Mouse (Mus musculus) CH12.LX (cell line): ENCODE results near the gene Olfr178.

Source experiments
- BHLHE40 ChIP-seq: IDR thresholded peaks from 2 replicates; pipeline ENCODE4 v1.6.1; 2011; ENCODE audit warnings: mild to moderate bottlenecking, low read depth, low read length, improper control_type of control experiment
- CHD1 ChIP-seq: IDR thresholded peaks from 2 replicates; pipeline ENCODE4 v1.6.1; 2012; ENCODE audit warnings: low read depth, low read length, improper control_type of control experiment, inconsistent platforms
- CTCF ChIP-seq, 2 experiments: IDR thresholded peaks in 1 of 2; conservative IDR thresholded peaks in 1 of 2; 2 replicates each; pipeline ENCODE4 v1.5.1; 2011 to 2012; ENCODE audit warnings: low read depth in 2 of 2, low read length in 2 of 2, improper control_type of control experiment in 1 of 2, inconsistent platforms in 1 of 2, mild to moderate bottlenecking in 1 of 2, moderate library complexity in 1 of 2
- GABPA ChIP-seq: IDR thresholded peaks from 2 replicates; pipeline ENCODE4 v1.6.1; 2012; ENCODE audit warnings: low read depth, low read length, improper control_type of control experiment, inconsistent platforms; ENCODE audit not compliant: insufficient replicate concordance
- JUND ChIP-seq: conservative IDR thresholded peaks from 2 replicates; pipeline ENCODE4 v1.6.1; 2011; ENCODE audit warnings: low read depth, low read length, improper control_type of control experiment
- KAT2A ChIP-seq: IDR thresholded peaks from 2 replicates; pipeline ENCODE4 v1.6.1; 2012; ENCODE audit warnings: low read length, improper control_type of control experiment, inconsistent platforms; ENCODE audit not compliant: insufficient replicate concordance
- NELFE ChIP-seq: IDR thresholded peaks from 2 replicates; pipeline ENCODE4 v1.6.1; 2011; ENCODE audit warnings: low read depth, low read length, improper control_type of control experiment
- POLR2A ChIP-seq: IDR thresholded peaks from 2 replicates; pipeline ENCODE4 v1.6.1; 2011; ENCODE audit warnings: low read depth, mild to moderate bottlenecking, improper control_type of control experiment, low read length
- SIN3A ChIP-seq: IDR thresholded peaks from 2 replicates; pipeline ENCODE4 v1.6.1; 2012; ENCODE audit warnings: low read length, improper control_type of control experiment, inconsistent platforms
- SMC3 ChIP-seq: IDR thresholded peaks from 2 replicates; pipeline ENCODE4 v1.6.1; 2011; ENCODE audit warnings: low read depth, low read length, improper control_type of control experiment
- TBP ChIP-seq: conservative IDR thresholded peaks from 2 replicates; pipeline ENCODE4 v1.6.1; 2011; ENCODE audit warnings: low read depth, low read length, improper control_type of control experiment
- ZKSCAN1 ChIP-seq: IDR thresholded peaks from 2 replicates; pipeline ENCODE4 v1.6.1; 2012; ENCODE audit warnings: low read depth, inconsistent platforms, low read length, improper control_type of control experiment, borderline replicate concordance

DNA sequence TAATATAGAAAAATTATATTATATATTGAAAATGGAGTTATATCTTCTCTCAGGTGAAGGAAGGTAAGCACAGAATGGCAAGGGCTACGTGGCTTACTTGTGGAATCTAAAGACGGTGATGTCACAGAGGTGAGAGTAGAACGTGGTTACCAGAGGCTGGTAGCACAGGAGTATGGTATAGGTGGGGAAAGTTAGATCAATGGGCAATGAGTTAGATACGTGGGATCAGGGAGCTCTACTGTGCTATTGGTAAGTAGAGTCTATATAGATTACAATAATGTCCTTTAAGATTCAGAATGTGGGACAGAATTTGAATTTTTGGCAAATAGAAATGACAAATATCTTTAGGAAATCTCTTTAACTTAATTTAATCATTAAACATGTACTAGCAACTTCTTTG lies 37.4 kb upstream of the Olfr178 start, which contains the start of gene Olfr180:
- TF ChIP-seq NELFE: no peak
- no peak for TF ChIP-seq ZKSCAN1
- no peak for TF ChIP-seq GABPA
- no peak for TF ChIP-seq POLR2A
- no peak for TF ChIP-seq KAT2A
- no peak for TF ChIP-seq CTCF (conservative IDR thresholded peaks at IDR 0.05 in 1 of 2, IDR thresholded peaks at IDR 0.05 in 1 of 2; ENCODE audit: low read depth in 2 of 2, low read length in 2 of 2)
- TF ChIP-seq JUND: no peak
- TF ChIP-seq BHLHE40: no peak
- TF ChIP-seq TBP: no peak
- TF ChIP-seq CHD1: no peak
- no peak for TF ChIP-seq SMC3
- TF ChIP-seq SIN3A: no peak
